Comparison of ENCODE assay signal across 8 mouse cellular contexts in genomic region chr9:107567702-107568319, GRCm38 (mm10). TPM values are rescaled to one million over a fixed set of nuclear protein-coding genes. Genes with fewer than 3 reads are reported as not detected.
DNase-seq lines count a peak whose midpoint lies in the region; ATAC-seq and TF ChIP-seq lines count a peak whose summit lies in the region.

TSS of gene Hyal2 (plus strand) at chr9:107567945.

- no peaks in the 10 kb centered on the region for H3K27me3 ChIP-seq in ES-Bruce4 (ENCODE audit: control insufficient read depth, insufficient read depth, low read length, poor library complexity, severe bottlenecking)
- H3K27me3 ChIP-seq in hindbrain, postnatal 0 days (ENCODE audit: insufficient read depth, low read length) = no peaks in the 10 kb centered on the region
- no peaks in the 10 kb centered on the region for H3K27me3 ChIP-seq in limb, embryonic 11.5 days (ENCODE audit: control insufficient read depth, insufficient read depth, low read length)
- H3K27me3 ChIP-seq in midbrain, embryonic 14.5 days (ENCODE audit: control insufficient read depth, insufficient read depth, low read length) = no peaks in the 10 kb centered on the region

- DNase-seq in adrenal gland, postnatal 10 days = peak; percentile 59
- DNase-seq in gastrocnemius, postnatal 10 days = no peak
- DNase-seq in hindbrain, postnatal 0 days (ENCODE audit: low spot score) = no peak
- peak; percentile 43 for DNase-seq in limb, embryonic 11.5 days (ENCODE audit: low spot score)
- DNase-seq in midbrain, embryonic 14.5 days = peak; percentile 39
- DNase-seq in Muller cell, postnatal 12 days (ENCODE audit: inconsistent ontology term) = no peak
- no peak for DNase-seq in right cerebral cortex, postnatal 4 days

- H3K4me3 ChIP-seq in ES-Bruce4 (ENCODE audit: low read depth, low read length) = peak within 1 kb of the TSS; percentile 81
- H3K4me3 ChIP-seq in hindbrain, postnatal 0 days (ENCODE audit: low read length) = peak within 1 kb of the TSS; percentile 82
- peak within 1 kb of the TSS; percentile 84 for H3K4me3 ChIP-seq in limb, embryonic 11.5 days (ENCODE audit: low read depth, low read length)
- H3K4me3 ChIP-seq in midbrain, embryonic 14.5 days (replicated peaks; ENCODE audit: low read depth, low read length) = peak within 1 kb of the TSS; percentile 85

- no peak for ATAC-seq in hindbrain, postnatal 0 days
- ATAC-seq in limb, embryonic 11.5 days (ENCODE audit: insufficient number of reproducible peaks, low FRiP score, low TSS enrichment, low read depth) = no peak
- ATAC-seq in midbrain, embryonic 14.5 days (ENCODE audit: low FRiP score, low TSS enrichment) = no peak

- H3K4me1 ChIP-seq in ES-Bruce4 (ENCODE audit: control insufficient read depth, insufficient read depth, low read length) = peaks cover 2% of the 10 kb centered on the region
- peaks cover 29% of the 10 kb centered on the region for H3K4me1 ChIP-seq in hindbrain, postnatal 0 days (ENCODE audit: insufficient read depth, low read length)
- peaks cover 26% of the 10 kb centered on the region for H3K4me1 ChIP-seq in limb, embryonic 11.5 days (ENCODE audit: control insufficient read depth, insufficient read depth, low read length)
- H3K4me1 ChIP-seq in midbrain, embryonic 14.5 days (ENCODE audit: control insufficient read depth, insufficient read depth, low read length) = peaks cover 40% of the 10 kb centered on the region

- peak within 1 kb of the TSS; percentile 83 for H3K4me2 ChIP-seq in hindbrain, postnatal 0 days (ENCODE audit: low read depth, low read length)
- H3K4me2 ChIP-seq in limb, embryonic 11.5 days (ENCODE audit: low read depth, severe bottlenecking) = peak within 1 kb of the TSS; percentile 93
- peak within 1 kb of the TSS; percentile 83 for H3K4me2 ChIP-seq in midbrain, embryonic 14.5 days (ENCODE audit: low read length)

- TF ChIP-seq EP300 in ES-Bruce4 (IDR thresholded peaks at IDR 0.05; ENCODE audit: insufficient read depth, low read depth, low read length) = no peak

- peak within 1 kb of the TSS; percentile 87 for H3K9ac ChIP-seq in ES-Bruce4 (ENCODE audit: low read depth, poor library complexity, severe bottlenecking)
- peak within 1 kb of the TSS; percentile 75 for H3K9ac ChIP-seq in hindbrain, postnatal 0 days (replicated peaks; ENCODE audit: low read length)
- peak within 1 kb of the TSS; percentile 89 for H3K9ac ChIP-seq in limb, embryonic 11.5 days (ENCODE audit: low read length)
- H3K9ac ChIP-seq in midbrain, embryonic 14.5 days (replicated peaks; ENCODE audit: low read length) = peak within 1 kb of the TSS; percentile 80

- H3K27ac ChIP-seq in ES-Bruce4 (ENCODE audit: insufficient read depth, low read length) = no peak within 1 kb of the TSS; the same call in 1 of the 2 replicates
- peak within 1 kb of the TSS; percentile 86 for H3K27ac ChIP-seq in hindbrain, postnatal 0 days
- peak within 1 kb of the TSS; percentile 73 for H3K27ac ChIP-seq in limb, embryonic 11.5 days (replicated peaks; ENCODE audit: low read depth, low read length)
- H3K27ac ChIP-seq in midbrain, embryonic 14.5 days (replicated peaks; ENCODE audit: low read depth, low read length) = peak within 1 kb of the TSS; percentile 88

- H3K36me3 ChIP-seq in ES-Bruce4 (ENCODE audit: control insufficient read depth, insufficient read depth, low read length, poor library complexity, severe bottlenecking) = peaks cover 12% of the 10 kb centered on the region
- H3K36me3 ChIP-seq in hindbrain, postnatal 0 days (ENCODE audit: insufficient read depth, low read length) = peaks cover 26% of the 10 kb centered on the region; the same call in 1 of the 2 replicates
- H3K36me3 ChIP-seq in limb, embryonic 11.5 days (ENCODE audit: control insufficient read depth, insufficient read depth, low read length) = peaks cover 18% of the 10 kb centered on the region; the same call in 1 of the 2 replicates
- H3K36me3 ChIP-seq in midbrain, embryonic 14.5 days (ENCODE audit: control insufficient read depth, insufficient read depth, low read length) = peaks cover 49% of the 10 kb centered on the region

- no peaks in the 10 kb centered on the region for H3K9me3 ChIP-seq in ES-Bruce4 (replicated peaks; ENCODE audit: control insufficient read depth, insufficient read depth, low read length, poor library complexity, severe bottlenecking)
- H3K9me3 ChIP-seq in hindbrain, postnatal 0 days (ENCODE audit: low read length) = no peaks in the 10 kb centered on the region
- no peaks in the 10 kb centered on the region for H3K9me3 ChIP-seq in limb, embryonic 11.5 days (ENCODE audit: control insufficient read depth, low read length)
- H3K9me3 ChIP-seq in midbrain, embryonic 14.5 days (ENCODE audit: control insufficient read depth, low read length) = no peaks in the 10 kb centered on the region

- no peak for TF ChIP-seq CTCF in ES-Bruce4 (IDR thresholded peaks at IDR 0.05; ENCODE audit: low read depth, low read length)
- TF ChIP-seq CTCF in hindbrain, postnatal 0 days (IDR thresholded peaks at IDR 0.05; ENCODE audit: low read depth) = 0 out of 2 replicates have a peak, but pooled peaks have one; percentile 1

- no peak for TF ChIP-seq POLR2A in ES-Bruce4 (IDR thresholded peaks at IDR 0.05; ENCODE audit: insufficient read depth, low read length)

- 13% methylated on average over 18 of the region's 18 CpGs for WGBS in hindbrain, postnatal 0 days
- WGBS in limb, embryonic 11.5 days = 5% methylated on average over 18 of the region's 18 CpGs
- 6% methylated on average over 18 of the region's 18 CpGs for WGBS in midbrain, embryonic 14.5 days

RNA-seq across cellular contexts. Expression of gene Hyal2, which starts in this region (rescaled TPM):
- 38.4 and 38.7 TPM in 2 replicates for polyA plus RNA-seq in ES-Bruce4 (2011; ENCODE audit: insufficient read depth, insufficient read length, low read depth, missing spikeins)
- total RNA-seq in adrenal gland, postnatal 10 days (2021) = 10 to 100 TPM; 40.2 to 47.6 TPM
- 10 to 100 TPM; 14.4 to 27.5 TPM for total RNA-seq in gastrocnemius, postnatal 10 days (2021)
- total RNA-seq in hindbrain, postnatal 0 days (2014; rRNA removed) = 59.8 and 75.3 TPM in 2 replicates
- polyA plus RNA-seq in hindbrain, postnatal 0 days (2015; fragmentation: Nextera tagmentation; extraction: Ambion mirVana) = 39.8 and 40.6 TPM in 2 replicates
- 143 and 155 TPM in 2 replicates for polyA plus RNA-seq in limb, embryonic 11.5 days (2014; fragmentation: Nextera tagmentation; extraction: Ambion mirVana)
- polyA plus RNA-seq in midbrain, embryonic 14.5 days (2014; fragmentation: Nextera tagmentation; extraction: Ambion mirVana) = 86.8 and 97.7 TPM in 2 replicates

Comparison
In these comparisons a context has a peak if more than half of its experiments do, and no peak if none do; other contexts are left out.
1. DNase-seq: peak in adrenal gland, postnatal 10 days (single experiment), limb, embryonic 11.5 days (single experiment) and midbrain, embryonic 14.5 days (single experiment); none in gastrocnemius, postnatal 10 days (single experiment), hindbrain, postnatal 0 days (single experiment), Muller cell, postnatal 12 days (single experiment) and right cerebral cortex, postnatal 4 days (single experiment).
2. Peak in every context shown above with its lines, with median percentiles within 50 percentile points of each other: H3K4me3 ChIP-seq, H3K9ac ChIP-seq and H3K4me2 ChIP-seq.